Mouse (Mus musculus): ENCODE measurements around the gene Mef2c.

GRCm38 (mm10) chr13:83662089-83662551, 158.3 kb downstream of the Mef2c start:
- TF ChIP-seq POLR2A (IDR thresholded peaks at IDR 0.05; ENCODE audit: borderline replicate concordance, extremely low read depth, low read depth, low read length) (no peak), CTCF (IDR thresholded peaks at IDR 0.05; ENCODE audit: insufficient read depth, low read length) (no peak)
